Mouse (Mus musculus) liver, embryonic 14.5 days (tissue): ENCODE results near the gene Nebl. TPM values are rescaled to one million over a fixed set of nuclear protein-coding genes. Genes with fewer than 3 reads are reported as not detected.

Experiments
- microRNA-seq: library from miRNA; unstranded; fragments of <30 nt; microRNA quantifications from one replicate; pipeline ENCODE4, GENCODE M21; 2016
- polyA plus RNA-seq, 2 experiments: library from polyadenylated mRNA; depleted of rRNA in 1 of 2; stranded (reverse) in 1 of 2; unstranded in 1 of 2; fragments of >200 nt; fragmentation: Nextera tagmentation in 1 of 2; extraction: Ambion mirVana in 1 of 2; gene quantifications; 2 replicates each; pipeline versions ENCODE4 v1.2.1 to v1.2.3; 2012 to 2014

Gene Nebl
- polyA plus RNA-seq, 2 experiments, result 0.21 to 0.22 TPM

Small RNAs within 50 kb of the gene (microRNA-seq; reads per million reads assigned to microRNA genes)
- not detected for gene Mir6419
